Comparison of ENCODE assay signal across 7 mouse cellular contexts in genomic region chr11:76292398-76292797, GRCm38 (mm10). TPM values are rescaled to one million over a fixed set of nuclear protein-coding genes. Genes with fewer than 3 reads are reported as not detected.
DNase-seq lines count a peak whose midpoint lies in the region; ATAC-seq lines count a peak whose summit lies in the region.

No protein-coding gene starts in this region.

- H3K4me1 ChIP-seq in embryonic facial prominence, embryonic 14.5 days (ENCODE audit: control insufficient read depth, insufficient read depth, low read length), result peaks cover 79% of the 10 kb centered on the region
- H3K4me1 ChIP-seq in limb, embryonic 15.5 days, result peaks cover 68% of the 10 kb centered on the region

- peak overlapping the region; percentile 33 for H3K4me2 ChIP-seq in embryonic facial prominence, embryonic 14.5 days (ENCODE audit: low read depth, low read length)
- peak overlapping the region; percentile 13 for H3K4me2 ChIP-seq in limb, embryonic 15.5 days

- no peak overlapping the region for H3K9ac ChIP-seq in embryonic facial prominence, embryonic 14.5 days (ENCODE audit: low read depth, low read length)
- no peak overlapping the region for H3K9ac ChIP-seq in limb, embryonic 15.5 days

- H3K36me3 ChIP-seq in embryonic facial prominence, embryonic 14.5 days (ENCODE audit: control insufficient read depth, insufficient read depth, low read length), result no peaks in the 10 kb centered on the region
- H3K36me3 ChIP-seq in limb, embryonic 15.5 days, result no peaks in the 10 kb centered on the region

- peak; percentile 70 for DNase-seq in adrenal gland, adult 8-10 months
- DNase-seq in embryonic facial prominence, embryonic 14.5 days (ENCODE audit: low spot score), result peak; percentile 77
- DNase-seq in heart, postnatal 4 days, result peak; percentile 41
- peak; percentile 53 for DNase-seq in yolk sac, embryonic 10.5 days (ENCODE audit: low spot score)
- no peak for DNase-seq in thymus, adult 18-20 months

- peak overlapping the region; percentile 82 for H3K27ac ChIP-seq in embryonic facial prominence, embryonic 14.5 days (replicated peaks; ENCODE audit: low read depth, low read length)
- H3K27ac ChIP-seq in limb, embryonic 15.5 days, result peak overlapping the region; percentile 78

- no peaks in the 10 kb centered on the region for H3K9me3 ChIP-seq in embryonic facial prominence, embryonic 14.5 days (ENCODE audit: control insufficient read depth, low read length)
- H3K9me3 ChIP-seq in limb, embryonic 15.5 days, result no peaks in the 10 kb centered on the region

- WGBS in embryonic facial prominence, embryonic 14.5 days, result 49% methylated on average over 15 of the region's 15 CpGs
- 9% methylated on average over 15 of the region's 15 CpGs for WGBS in limb, embryonic 15.5 days

- no peaks in the 10 kb centered on the region for H3K27me3 ChIP-seq in embryonic facial prominence, embryonic 14.5 days (replicated peaks; ENCODE audit: control insufficient read depth, insufficient read depth, low read length)
- no peaks in the 10 kb centered on the region for H3K27me3 ChIP-seq in limb, embryonic 15.5 days

- ATAC-seq in embryonic facial prominence, embryonic 14.5 days (ENCODE audit: low read depth), result no peak
- ATAC-seq in limb, embryonic 15.5 days (ENCODE audit: insufficient number of reproducible peaks, low FRiP score, low TSS enrichment, low read depth), result no peak
- ATAC-seq in megakaryocyte, adult 5-6 weeks (ENCODE audit: poor library complexity, severe bottlenecking), result no peak

- no peak overlapping the region for H3K4me3 ChIP-seq in embryonic facial prominence, embryonic 14.5 days (ENCODE audit: low read depth, low read length)
- H3K4me3 ChIP-seq in limb, embryonic 15.5 days, result no peak overlapping the region

RNA-seq across cellular contexts. Expression of gene Glod4, which starts 48.9 kb away (rescaled TPM):
- 100 to 1,000 TPM in 1 of 4 experiments, 10 to 100 TPM in 3; 89.4 to 107 (median 93.5) TPM for total RNA-seq in adrenal gland, adult 8-10 months (2022)
- polyA plus RNA-seq in embryonic facial prominence, embryonic 14.5 days (2014; fragmentation: Nextera tagmentation; extraction: Ambion mirVana), result 129 and 133 TPM in 2 replicates
- 10 to 100 TPM; 54.1 to 57.5 TPM for total RNA-seq in heart, postnatal 4 days (2021)
- polyA plus RNA-seq in limb, embryonic 15.5 days (2015; fragmentation: Nextera tagmentation; extraction: Ambion mirVana), result 128 and 131 TPM in 2 replicates
- 41.2 and 63.4 TPM in 2 replicates for total RNA-seq in megakaryocyte, adult 5-6 weeks (2015)
- 89.6 and 159 TPM in 2 replicates for total RNA-seq in megakaryocyte, adult 5-6 weeks (2017)

RNA-seq across cellular contexts. Expression of gene Mrm3, which starts 48.9 kb away (rescaled TPM):
- total RNA-seq in adrenal gland, adult 8-10 months (2022), result 10 to 100 TPM; 18.3 to 23.6 (median 20.1) TPM
- polyA plus RNA-seq in embryonic facial prominence, embryonic 14.5 days (2014; fragmentation: Nextera tagmentation; extraction: Ambion mirVana), result 21.1 and 23.8 TPM in 2 replicates
- total RNA-seq in heart, postnatal 4 days (2021), result 10 to 100 TPM; 17.8 to 18.4 TPM
- 22.8 and 27.2 TPM in 2 replicates for polyA plus RNA-seq in limb, embryonic 15.5 days (2015; fragmentation: Nextera tagmentation; extraction: Ambion mirVana)
- 4.5 and 5.9 TPM in 2 replicates for total RNA-seq in megakaryocyte, adult 5-6 weeks (2015)
- total RNA-seq in megakaryocyte, adult 5-6 weeks (2017), result 7.5 and 8.6 TPM in 2 replicates

Comparison
In these comparisons a context has a peak if more than half of its experiments do, and no peak if none do; other contexts are left out.
1. DNase-seq: peak in adrenal gland, adult 8-10 months (single experiment), embryonic facial prominence, embryonic 14.5 days (single experiment), heart, postnatal 4 days (single experiment) and yolk sac, embryonic 10.5 days (single experiment); none in thymus, adult 18-20 months (0 of 2).